Mouse (Mus musculus) C2C12 (cell line): ENCODE results near the gene Rpl36a-ps1. TPM values are rescaled to one million over a fixed set of nuclear protein-coding genes. Genes with fewer than 3 reads are reported as not detected.
"Not testable (repeated sequence)": the region's sequence is repeated elsewhere in the genome, so short reads cannot be mapped to it uniquely, and the experiment has no call there.

Source experiments
- H3K27me3 ChIP-seq: one replicate; pipeline ENCODE4 v1.6.1; 2011; ENCODE audit not compliant: control insufficient read depth, insufficient read depth, insufficient read length
- H3K36me3 ChIP-seq: one replicate; pipeline ENCODE4 v1.6.1; 2011; ENCODE audit not compliant: control insufficient read depth, insufficient read depth
- H3K4me3 ChIP-seq: one replicate; pipeline ENCODE4 v1.5.1; 2011; ENCODE audit warnings: mild to moderate bottlenecking, control low read depth; ENCODE audit not compliant: poor library complexity, insufficient read depth, severe bottlenecking
- H3K79me2 ChIP-seq: one replicate; pipeline ENCODE4 v1.6.1; 2011; ENCODE audit not compliant: control insufficient read depth, insufficient read depth
- H3K79me3 ChIP-seq: one replicate; pipeline ENCODE4 v1.6.1; 2011; ENCODE audit warnings: low read depth, control low read depth
- H3ac ChIP-seq: one replicate; pipeline ENCODE3; 2011; ENCODE audit warnings: low read depth; ENCODE audit not compliant: control insufficient read depth, insufficient read length
- CEBPB ChIP-seq: IDR thresholded peaks from one replicate; pipeline ENCODE4 v1.6.1; 2011; ENCODE audit warnings: low read depth, mild to moderate bottlenecking, control low read depth, moderate library complexity
- CTCF ChIP-seq: IDR thresholded peaks from one replicate; pipeline ENCODE4 v1.5.1; 2011; ENCODE audit not compliant: control insufficient read depth, insufficient read depth, insufficient read length
- FOSL1 ChIP-seq: IDR thresholded peaks from one replicate; pipeline ENCODE4 v1.8.0; 2011; ENCODE audit warnings: mild to moderate bottlenecking, low read length; ENCODE audit not compliant: poor library complexity, insufficient read depth, severe bottlenecking
- MAX ChIP-seq: IDR thresholded peaks from one replicate; pipeline ENCODE4 v1.6.1; 2011; ENCODE audit warnings: mild to moderate bottlenecking, control low read depth
- MYOD1 ChIP-seq: IDR thresholded peaks from one replicate; pipeline ENCODE4 v1.6.1; 2011; ENCODE audit warnings: low read depth; ENCODE audit not compliant: control insufficient read depth, insufficient read length
- MYOG ChIP-seq: IDR thresholded peaks from one replicate; pipeline ENCODE4 v1.6.1; 2011; ENCODE audit not compliant: control insufficient read depth, insufficient read length; ENCODE audit errors: extremely low read depth
- USF1 ChIP-seq: IDR thresholded peaks from one replicate; pipeline ENCODE4 v1.6.1; 2011; ENCODE audit warnings: low read depth, mild to moderate bottlenecking, control low read depth, moderate library complexity
- long read RNA-seq, 2 experiments: library from polyadenylated mRNA; unstranded; transcript quantifications; one replicate each; pipeline ENCODE4 v2.0.0; 2019 to 2020
- polyA plus RNA-seq: library from polyadenylated mRNA; unstranded; fragments of >200 nt; fragmentation: generic; extraction: Trizol; gene quantifications from one replicate; pipeline ENCODE4 v1.2.1, GENCODE M21; 2012; ENCODE audit warnings: missing spikeins

The Rpl36a-ps1 gene
- polyA plus RNA-seq: 7.1 TPM
- long read RNA-seq, experiment 1, transcript Rpl36a-ps1-201 (1 exons, 449 nt): major isoform, 13 of 13 reads
- long read RNA-seq, experiment 1, partial matches to known transcripts: 0 of 13 reads
- long read RNA-seq, experiment 1, other reads (novel, unspliced or antisense): 0 of 13 reads
- long read RNA-seq, experiment 2: 0 reads

DNA sequence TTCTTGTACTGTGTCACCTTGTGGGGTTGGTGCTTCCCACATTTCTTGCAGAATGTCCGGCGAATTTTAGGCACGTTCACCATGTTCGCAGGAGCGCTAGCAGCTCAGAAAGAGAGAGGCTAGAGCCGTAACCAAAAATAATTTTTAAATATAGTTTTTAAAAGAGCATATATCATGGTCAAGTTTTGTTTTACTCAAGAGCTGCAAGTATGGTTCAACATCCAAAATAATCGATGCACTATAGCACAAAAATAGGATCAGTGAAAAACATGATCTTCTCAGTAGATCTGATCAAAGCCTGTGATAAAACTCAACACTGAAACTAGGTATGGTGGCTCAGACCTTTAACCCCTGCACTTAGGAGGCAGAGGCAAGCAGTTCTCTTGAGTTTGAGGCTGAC is at the start of gene Rpl36a-ps1:
TSS of gene Rpl36a-ps1 (minus strand) at position 101 of the 400 bp plus-strand sequence.
- TF ChIP-seq CTCF (no peak), MAX (no peak), CEBPB (no peak), FOSL1 (no peak), MYOG (no peak), USF1 (no peak)
- H3K36me3 ChIP-seq: no peaks in the 10 kb centered on the region
- no peaks in the 10 kb centered on the region for H3K79me3 ChIP-seq
- H3K79me2 ChIP-seq: no peaks in the 10 kb centered on the region
- no peaks in the 10 kb centered on the region for H3K27me3 ChIP-seq
- H3K4me3 ChIP-seq: no peak within 1 kb of the TSS
- no peak within 1 kb of the TSS for H3ac ChIP-seq

DNA sequence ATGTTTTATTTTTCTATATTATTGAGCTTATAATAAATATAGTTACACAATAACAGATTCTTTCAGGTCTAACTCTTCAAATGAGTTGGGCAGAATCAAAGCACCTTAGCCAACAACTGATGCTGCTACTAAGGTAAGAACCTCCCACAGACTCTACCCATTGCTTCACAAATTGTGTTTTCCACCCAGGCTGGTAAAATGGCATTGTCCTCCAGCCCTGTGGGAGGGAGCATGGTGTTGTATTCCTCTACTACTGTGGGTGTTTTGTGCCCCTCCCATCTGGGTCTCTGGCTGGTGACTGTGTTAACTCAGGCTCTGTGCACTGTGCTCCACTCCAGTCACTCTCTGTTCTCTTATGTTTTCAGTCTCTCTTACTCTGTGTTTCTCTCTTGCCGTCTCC is 49.4 kb upstream of the Rpl36a-ps1 start:
- no peak overlapping the region for H3ac ChIP-seq
- TF ChIP-seq CEBPB (no peak), MYOD1 (no peak), USF1 (no peak), MYOG (no peak), FOSL1 (no peak), MAX (no peak), CTCF (no peak)
- H3K79me2 ChIP-seq: peaks cover 97% of the 10 kb centered on the region
- no peaks in the 10 kb centered on the region for H3K27me3 ChIP-seq
- H3K79me3 ChIP-seq: peaks cover 86% of the 10 kb centered on the region
- peaks cover 26% of the 10 kb centered on the region for H3K36me3 ChIP-seq
- no peak overlapping the region for H3K4me3 ChIP-seq

DNA sequence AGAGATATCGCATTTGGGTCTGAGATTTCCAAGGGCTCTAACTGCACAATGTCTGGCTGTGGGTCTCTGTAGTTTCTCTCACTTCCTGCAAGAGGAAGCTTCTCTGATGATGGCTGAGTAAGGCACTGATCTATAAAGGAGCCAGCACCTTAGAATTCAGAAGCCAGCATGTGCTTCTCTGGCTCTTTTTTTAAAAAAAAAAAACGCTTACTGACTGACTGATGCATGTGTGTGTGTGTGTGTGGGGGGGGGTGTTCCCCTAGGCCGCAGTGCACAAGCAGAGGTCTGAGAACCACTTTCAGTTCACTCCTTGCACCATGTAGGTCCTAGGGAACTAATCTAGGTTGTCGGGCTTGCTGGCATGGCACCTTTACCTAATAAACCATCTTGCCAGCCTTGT is 47.3 kb upstream of the Rpl36a-ps1 start:
- no peak overlapping the region for H3K4me3 ChIP-seq
- H3K79me2 ChIP-seq: peaks cover 92% of the 10 kb centered on the region
- TF ChIP-seq USF1 (no peak), CEBPB (no peak), MYOD1 (no peak)
- H3K36me3 ChIP-seq: peaks cover 35% of the 10 kb centered on the region
- no peak overlapping the region for H3ac ChIP-seq
- no peaks in the 10 kb centered on the region for H3K27me3 ChIP-seq
- H3K79me3 ChIP-seq: peaks cover 80% of the 10 kb centered on the region

DNA sequence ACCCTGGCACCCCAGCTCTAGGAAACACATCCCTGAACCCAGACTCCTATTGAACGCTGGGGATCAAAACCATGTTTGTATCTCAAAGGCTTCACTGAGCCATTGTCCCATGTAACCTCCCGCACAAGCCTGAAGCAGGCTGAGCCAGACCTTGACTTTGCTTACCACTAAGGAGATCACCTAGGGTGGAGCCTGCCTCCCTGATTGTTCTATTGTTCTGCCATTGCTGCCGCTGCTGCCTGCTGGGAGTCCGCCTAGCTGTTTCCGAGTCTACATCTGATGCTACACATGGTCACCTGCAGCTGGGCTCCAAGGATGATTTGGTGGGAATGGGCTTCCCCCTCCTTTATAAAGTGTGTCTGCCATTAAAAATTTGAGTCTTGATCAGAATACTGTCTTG is 45.2 kb upstream of the Rpl36a-ps1 start:
- not testable (repeated sequence) for H3K4me3 ChIP-seq, H3ac ChIP-seq, H3K27me3 ChIP-seq
- H3K79me3 ChIP-seq: peaks cover 69% of the 10 kb centered on the region
- peaks cover 49% of the 10 kb centered on the region for H3K36me3 ChIP-seq
- H3K79me2 ChIP-seq: peaks cover 74% of the 10 kb centered on the region

DNA sequence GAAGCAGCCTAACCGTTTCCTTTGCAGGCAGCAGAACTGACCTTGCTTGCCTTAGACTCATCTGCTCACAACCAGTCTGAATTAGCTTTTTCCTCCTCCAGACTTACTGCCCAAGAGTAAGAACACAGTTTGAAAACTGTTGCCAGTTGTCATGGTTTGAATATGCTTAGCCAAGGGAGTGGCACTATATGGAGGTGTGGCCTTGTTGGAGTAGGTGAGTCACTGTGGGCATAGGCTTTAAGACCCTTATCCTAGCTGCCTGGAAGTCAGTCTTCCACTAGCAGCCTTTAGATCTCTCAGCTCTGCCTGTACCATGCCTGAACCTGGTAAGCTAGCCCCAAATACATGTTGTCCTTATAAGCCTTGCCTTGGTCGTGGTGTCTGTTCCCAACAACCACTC is 43.6 kb upstream of the Rpl36a-ps1 start:
- Histone ChIP-seq H3K79me2 (peaks cover 58% of the 10 kb centered on the region), H3K4me3 (no peak overlapping the region), H3K36me3 (peaks cover 62% of the 10 kb centered on the region), H3K27me3 (no peaks in the 10 kb centered on the region), H3K79me3 (peaks cover 56% of the 10 kb centered on the region), H3ac (no peak overlapping the region)
- TF ChIP-seq MYOG: no peak
- no peak for TF ChIP-seq MAX
- TF ChIP-seq FOSL1: no peak
- no peak for TF ChIP-seq USF1
- TF ChIP-seq CEBPB: no peak
- no peak for TF ChIP-seq CTCF
- TF ChIP-seq MYOD1: no peak

DNA sequence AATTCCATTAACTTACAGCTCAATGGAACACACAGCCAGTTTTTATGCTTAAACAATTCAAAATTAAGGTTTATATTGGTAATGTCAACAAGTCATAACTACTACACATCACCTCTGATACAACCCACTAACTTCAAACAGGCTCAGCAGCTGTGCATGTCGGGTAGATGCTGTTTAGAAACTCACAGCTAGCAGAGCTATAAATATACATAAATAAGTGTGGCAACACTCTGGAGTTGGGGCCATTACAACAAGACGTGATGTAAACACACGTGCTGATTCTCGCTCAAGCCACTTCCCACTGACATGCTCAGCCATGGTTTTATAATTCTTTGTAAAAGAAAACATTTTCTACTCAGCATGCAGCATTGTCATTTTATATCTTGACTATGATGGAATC is 41.9 kb upstream of the Rpl36a-ps1 start:
- H3K79me2 ChIP-seq: peaks cover 41% of the 10 kb centered on the region
- no peak overlapping the region for H3K4me3 ChIP-seq
- H3K36me3 ChIP-seq: peaks cover 67% of the 10 kb centered on the region
- peaks cover 39% of the 10 kb centered on the region for H3K79me3 ChIP-seq
- TF ChIP-seq MYOD1: no peak
- no peak overlapping the region for H3ac ChIP-seq
- H3K27me3 ChIP-seq: no peaks in the 10 kb centered on the region

DNA sequence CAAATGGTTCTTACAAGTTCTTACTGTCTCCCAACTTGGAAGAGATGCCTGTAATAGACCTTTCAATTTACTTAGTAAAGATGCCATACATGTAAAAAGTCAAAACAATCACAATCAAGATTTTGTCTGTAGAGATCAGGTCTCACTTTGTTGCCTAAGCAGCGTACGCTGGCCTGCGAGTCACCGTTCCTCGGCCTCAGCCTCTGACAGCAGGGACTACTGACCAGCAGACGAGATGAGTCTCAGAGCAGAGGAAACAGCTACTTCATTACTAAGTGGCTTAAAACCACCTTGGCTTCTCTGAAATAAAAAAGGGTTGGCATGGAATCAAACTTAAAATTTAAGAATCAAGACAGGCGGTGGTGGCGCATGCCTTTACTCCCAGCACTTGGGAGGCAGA is 40.7 kb upstream of the Rpl36a-ps1 start:
- not testable (repeated sequence) for H3K4me3 ChIP-seq, H3K27me3 ChIP-seq, H3ac ChIP-seq
- peaks cover 27% of the 10 kb centered on the region for H3K79me3 ChIP-seq
- peaks cover 59% of the 10 kb centered on the region for H3K36me3 ChIP-seq
- peaks cover 29% of the 10 kb centered on the region for H3K79me2 ChIP-seq
